Mouse (Mus musculus): ENCODE measurements around the gene Cyth1.

Gene Cyth1

GRCm38 (mm10) chr11:118156480-118157060, 91.8 kb downstream of the Cyth1 start:
- no peak for DNase-seq (ENCODE audit: extremely low spot score)

- DNase-seq (ENCODE audit: extremely low spot score): no peak
Observed at GRCm38 (mm10) chr11:118152964-118153363, 95.4 kb downstream of the Cyth1 start.

- DNase-seq (ENCODE audit: extremely low spot score): no peak
Observed at GRCm38 (mm10) chr11:118151423-118152180, 96.8 kb downstream of the Cyth1 start.

- no peak for DNase-seq (ENCODE audit: extremely low spot score)
Observed at GRCm38 (mm10) chr11:118150115-118150701, 98.2 kb downstream of the Cyth1 start.

GRCm38 (mm10) chr11:118147877-118148637, 100.3 kb downstream of the Cyth1 start:
- no peak for DNase-seq (ENCODE audit: extremely low spot score)

- no peak for DNase-seq (ENCODE audit: extremely low spot score)
Observed at GRCm38 (mm10) chr11:118146446-118146845, 101.9 kb downstream of the Cyth1 start.

GRCm38 (mm10) chr11:118145771-118146351, 102.5 kb downstream of the Cyth1 start:
- DNase-seq (ENCODE audit: extremely low spot score): no peak

- DNase-seq (ENCODE audit: extremely low spot score): no peak
Observed at GRCm38 (mm10) chr11:118145092-118145491, 103.3 kb downstream of the Cyth1 start.

GRCm38 (mm10) chr11:118143731-118144130, 104.7 kb downstream of the Cyth1 start:
- DNase-seq (ENCODE audit: extremely low spot score): no peak

GRCm38 (mm10) chr11:118142547-118143165, 105.7 kb downstream of the Cyth1 start:
- DNase-seq (ENCODE audit: extremely low spot score): no peak

GRCm38 (mm10) chr11:118140771-118141565, 107.4 kb downstream of the Cyth1 start:
- DNase-seq (ENCODE audit: extremely low spot score): no peak

GRCm38 (mm10) chr11:118138347-118138746, 110.0 kb downstream of the Cyth1 start:
- DNase-seq (ENCODE audit: extremely low spot score): no peak

- no peak for DNase-seq (ENCODE audit: extremely low spot score)
Observed at GRCm38 (mm10) chr11:118136172-118136632, 112.2 kb downstream of the Cyth1 start.

GRCm38 (mm10) chr11:118135271-118135670, 113.1 kb downstream of the Cyth1 start:
- no peak for DNase-seq (ENCODE audit: extremely low spot score)

- peak; percentile 40 for DNase-seq (ENCODE audit: extremely low spot score)
Observed at GRCm38 (mm10) chr11:118133752-118134169, 114.6 kb downstream of the Cyth1 start.

- peak; percentile 34 for DNase-seq (ENCODE audit: extremely low spot score)
Observed at GRCm38 (mm10) chr11:118133133-118133751, 115.2 kb downstream of the Cyth1 start.

GRCm38 (mm10) chr11:118132136-118132535, 116.3 kb downstream of the Cyth1 start:
- no peak for DNase-seq (ENCODE audit: extremely low spot score)

GRCm38 (mm10) chr11:118130534-118130933, 117.9 kb downstream of the Cyth1 start, which contains the start of gene Dnah17:
TSS of gene Dnah17 (minus strand) at chr11:118130634.
- no peak for DNase-seq (ENCODE audit: extremely low spot score)

- DNase-seq (ENCODE audit: extremely low spot score): no peak
Observed at GRCm38 (mm10) chr11:118129812-118130211, 118.6 kb downstream of the Cyth1 start.

GRCm38 (mm10) chr11:118121592-118121991, 126.8 kb downstream of the Cyth1 start:
- no peak for DNase-seq (ENCODE audit: extremely low spot score)

Data from embryo, embryonic 9.5 days (tissue).